Mouse (Mus musculus): ENCODE measurements around the gene Dcaf12.
A peak's percentile ranks its signal among the peaks of the same experiment; 100 is the strongest.

Dcaf12 gene

DNA sequence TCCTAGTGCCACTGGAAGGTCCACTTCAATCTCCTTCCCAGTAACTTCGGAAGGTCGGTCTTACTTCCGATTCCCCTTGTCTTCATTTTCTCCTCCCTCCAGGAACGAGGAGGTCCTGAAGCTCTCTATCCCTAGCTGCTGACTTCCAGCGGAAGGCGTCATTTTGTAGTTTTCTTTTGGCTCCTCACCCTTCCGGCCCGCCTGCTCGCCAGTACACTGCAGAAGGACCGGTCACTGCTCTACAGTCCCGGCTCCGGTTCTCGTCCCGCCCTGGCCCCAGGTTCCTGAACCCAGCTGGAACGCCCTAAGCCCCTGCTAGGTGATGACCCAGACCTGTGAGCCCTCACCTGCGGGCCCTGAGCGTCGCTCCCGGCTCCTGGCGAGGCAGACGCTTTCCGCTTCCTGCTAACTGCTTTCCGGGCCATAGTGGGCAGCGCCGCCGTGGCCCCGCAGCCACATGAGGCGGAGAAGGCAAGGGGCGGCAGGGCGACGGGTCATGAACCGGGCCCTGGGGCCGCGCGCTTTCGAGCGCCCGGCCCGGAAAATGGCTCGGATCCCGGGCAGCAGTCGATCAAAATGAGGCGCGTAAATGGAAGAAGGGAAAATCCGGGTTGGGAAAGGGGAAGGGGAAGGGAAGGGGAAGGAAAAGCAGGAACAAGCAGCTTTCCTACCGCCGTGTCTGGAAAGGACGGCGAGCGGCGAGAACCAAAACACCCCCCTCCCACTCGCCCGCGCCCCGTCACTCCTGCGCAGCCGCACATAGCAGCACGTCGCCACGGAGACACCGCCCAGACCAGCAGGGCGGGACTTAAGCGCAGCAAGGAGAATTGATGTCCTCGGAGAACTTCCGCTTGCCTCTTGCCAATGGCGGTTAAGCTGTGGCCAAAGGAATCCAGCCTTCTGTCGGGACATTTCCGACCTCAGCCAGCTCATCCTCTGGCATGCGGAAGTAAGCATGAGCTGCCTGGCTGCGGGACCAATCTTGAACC lies at the start of gene Dcaf12:
Gene Dcaf12, minus strand, starts transcription at position 749 of the 989 bp plus-strand sequence.
- peak; percentile 90 to 91 for DNase-seq (ENCODE audit: low spot score in 2 of 2)

DNA sequence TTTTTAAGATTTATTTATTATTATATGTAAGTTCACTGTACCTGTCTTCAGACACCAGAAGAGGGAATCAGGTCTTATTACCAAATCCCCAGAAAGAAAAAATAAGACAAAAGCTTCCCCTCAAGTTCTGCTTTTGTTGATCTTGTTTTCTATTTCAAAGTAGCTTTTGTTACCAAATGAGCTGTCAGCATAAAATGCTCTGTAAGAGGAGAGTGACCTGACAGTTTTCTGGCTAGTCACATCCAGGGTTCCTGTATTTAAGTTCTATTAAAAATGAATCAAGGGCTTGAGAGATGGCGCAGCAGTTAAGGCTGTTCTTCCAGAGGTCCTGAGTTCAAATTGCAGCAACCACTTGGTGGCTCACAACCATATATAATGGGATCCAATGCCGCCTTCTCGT lies 46.4 kb upstream of the Dcaf12 start:
- DNase-seq (ENCODE audit: low spot score in 2 of 2): no peak

DNA sequence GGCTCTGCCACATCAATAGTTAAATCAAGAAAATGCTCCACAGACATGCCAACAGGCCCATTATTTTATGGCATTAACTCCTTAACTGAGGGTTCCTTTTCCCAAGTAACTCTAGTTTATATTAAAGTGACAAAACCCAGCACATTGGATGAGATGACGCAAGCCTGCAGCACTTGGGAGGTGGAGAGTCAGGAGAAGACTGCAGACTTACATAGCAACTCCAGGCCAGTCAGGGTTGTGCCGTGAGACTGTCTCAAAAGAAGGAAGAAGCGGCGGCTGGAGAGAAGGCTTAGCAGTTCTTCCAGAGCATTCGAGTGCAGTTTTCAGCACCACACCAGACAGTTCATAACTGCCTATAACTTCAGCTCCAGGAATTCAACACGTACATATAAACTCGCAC lies 44.7 kb upstream of the Dcaf12 start:
- no peak for DNase-seq (ENCODE audit: low spot score in 2 of 2)

DNA sequence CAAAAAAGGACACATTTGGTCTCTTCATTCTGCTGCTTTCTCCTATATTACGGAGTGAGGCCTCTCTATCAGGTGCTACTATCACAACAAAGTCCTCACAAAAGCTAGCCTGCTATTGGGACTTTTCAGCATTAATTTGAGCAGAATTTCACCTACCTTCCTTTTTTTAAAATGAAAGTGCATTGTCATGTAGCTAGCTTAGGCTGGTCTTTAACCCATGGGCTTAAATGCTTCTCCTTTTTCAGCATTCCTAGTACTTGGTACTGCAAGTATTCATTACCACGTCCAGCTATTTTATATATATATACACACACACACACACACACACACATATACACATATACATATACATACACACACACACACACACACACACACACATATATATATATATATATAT lies 44.0 kb upstream of the Dcaf12 start:
- DNase-seq (ENCODE audit: low spot score in 2 of 2): no peak

DNA sequence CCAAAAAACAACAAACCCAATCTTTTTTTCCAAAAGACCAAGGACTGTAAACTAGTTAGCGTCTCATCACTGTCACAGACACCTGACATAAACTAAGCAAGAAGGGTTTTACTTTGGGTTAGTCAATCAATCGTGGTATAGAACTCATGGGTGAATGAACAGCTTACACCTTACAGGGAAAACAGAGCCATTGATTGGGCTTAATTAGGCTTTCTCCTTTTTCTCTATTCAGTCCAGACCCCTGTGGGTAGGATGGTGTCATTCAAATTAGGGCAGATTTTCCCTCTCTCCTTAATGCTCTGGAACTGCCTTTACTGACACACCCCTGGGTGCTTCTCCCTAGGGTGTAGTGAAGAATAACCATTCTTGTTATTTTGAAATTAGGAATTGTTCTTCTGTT lies 42.5 kb upstream of the Dcaf12 start:
- DNase-seq (ENCODE audit: low spot score in 2 of 2): no peak

DNA sequence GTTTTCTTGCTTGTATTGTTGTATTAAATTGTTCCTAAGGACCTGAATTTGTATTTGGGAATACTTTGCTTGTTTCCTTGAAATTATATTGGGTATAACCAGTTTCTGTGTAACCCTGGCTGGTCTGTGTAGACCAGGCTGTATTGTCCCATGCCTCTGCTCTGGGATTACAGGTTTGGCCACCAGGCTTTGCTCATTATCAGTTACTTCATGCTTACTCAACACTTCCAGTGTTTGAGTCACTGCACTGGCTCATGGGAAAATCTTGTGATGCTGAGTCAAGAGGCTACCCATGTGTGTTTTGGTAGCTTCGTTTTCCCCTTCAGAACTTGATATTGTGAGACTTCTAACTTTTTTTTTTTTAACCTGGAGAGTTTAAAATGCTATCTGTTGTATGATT lies 38.6 kb upstream of the Dcaf12 start:
- DNase-seq (ENCODE audit: low spot score in 2 of 2): no peak

DNA sequence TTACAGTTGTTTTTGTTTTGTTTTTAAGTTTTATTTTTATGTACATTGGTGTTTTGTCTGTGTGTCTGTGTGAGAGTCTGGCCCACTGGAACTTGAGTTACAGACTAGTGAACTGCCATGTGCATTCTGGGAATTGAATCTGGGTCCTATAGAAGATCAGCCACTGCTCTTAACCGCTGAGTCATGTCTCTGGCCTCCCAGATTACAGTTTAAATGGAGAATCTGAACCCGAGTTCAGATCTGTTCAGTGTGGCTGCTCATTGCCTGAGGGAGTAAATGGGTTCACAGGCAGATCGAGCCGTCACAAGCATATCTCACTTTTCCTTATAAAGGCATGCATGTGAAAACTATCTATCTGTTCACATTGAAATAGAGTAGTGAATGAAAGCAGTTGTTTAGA lies 38.1 kb upstream of the Dcaf12 start:
- DNase-seq (ENCODE audit: low spot score in 2 of 2): no peak

DNA sequence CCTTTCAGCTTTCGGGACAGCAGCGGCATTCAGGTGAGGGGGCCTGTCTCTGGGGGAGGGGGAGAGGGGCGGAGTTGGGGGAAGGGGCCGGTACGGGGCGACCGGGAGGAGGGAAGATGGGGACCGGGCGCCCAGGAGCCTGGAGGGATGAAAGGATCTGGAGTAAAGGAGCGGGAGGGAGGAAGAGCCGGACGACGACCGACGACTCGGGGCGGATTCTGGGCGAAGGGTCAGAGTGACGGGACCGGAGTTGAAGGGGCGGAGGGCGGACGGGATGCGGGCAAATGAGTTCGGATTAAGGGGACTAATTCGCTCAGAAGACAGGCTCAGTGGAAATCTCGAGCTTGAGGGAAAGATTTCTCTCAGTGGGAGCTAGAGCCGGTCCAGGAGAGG lies 34.5 kb upstream of the Dcaf12 start:
- DNase-seq (ENCODE audit: low spot score in 2 of 2): peak in 1 of 2 experiments; percentile 11

DNA sequence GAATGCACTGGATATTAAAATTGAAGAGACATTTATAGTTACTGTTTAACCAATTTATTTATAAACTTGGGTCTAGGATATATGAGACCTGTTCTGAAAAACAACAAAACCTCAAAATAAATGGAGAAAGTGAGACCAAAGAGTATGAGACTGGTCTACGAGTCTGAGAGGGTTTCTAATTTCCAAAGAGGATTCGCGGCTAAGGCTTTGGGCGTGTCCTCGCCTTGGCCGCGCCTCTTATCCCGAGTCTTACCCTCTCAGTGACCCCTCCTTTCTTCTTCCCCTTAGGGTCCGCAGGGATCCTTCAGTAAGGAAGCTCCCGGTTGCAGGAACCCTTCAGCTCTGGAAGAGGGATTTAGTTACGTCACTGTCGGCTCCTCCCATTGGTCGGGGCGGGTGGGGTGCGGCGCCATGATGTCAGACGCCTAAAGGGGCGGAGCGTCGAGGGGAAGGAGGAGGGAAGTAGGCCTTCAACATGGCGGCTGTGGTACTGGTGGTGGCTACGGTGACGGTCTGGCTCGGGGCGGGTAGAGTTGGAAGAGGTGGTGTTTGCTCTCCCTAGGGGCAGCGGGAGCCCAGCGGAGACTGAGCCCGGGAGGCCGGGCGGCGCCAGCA lies 34.0 kb upstream of the Dcaf12 start, which contains the start of gene Ubap1:
Gene Ubap1, plus strand, starts transcription at position 413 of the 615 bp plus-strand sequence.
- peak; percentile 83 to 88 for DNase-seq (ENCODE audit: low spot score in 2 of 2)

DNA sequence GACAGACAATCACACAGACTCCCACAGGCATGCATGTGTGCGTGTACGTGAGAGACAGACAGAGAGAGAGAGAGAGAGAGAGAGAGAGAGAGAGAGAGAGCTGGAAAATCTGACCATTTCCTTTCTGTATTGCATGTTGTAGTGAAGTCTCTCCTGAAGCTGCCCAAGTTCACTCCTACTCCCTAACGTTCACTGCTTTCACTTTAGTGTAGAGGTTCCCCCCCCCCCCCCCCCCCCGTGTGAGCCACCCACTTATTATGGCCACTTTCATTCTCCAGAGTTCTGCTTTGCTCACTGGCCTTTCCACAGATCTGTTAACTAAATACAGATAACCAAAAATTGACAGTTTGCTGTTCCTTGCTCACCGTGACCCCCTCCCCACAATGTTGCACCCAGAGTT lies 33.1 kb upstream of the Dcaf12 start:
- peak; percentile 10 to 23 for DNase-seq (ENCODE audit: low spot score in 2 of 2)

DNA sequence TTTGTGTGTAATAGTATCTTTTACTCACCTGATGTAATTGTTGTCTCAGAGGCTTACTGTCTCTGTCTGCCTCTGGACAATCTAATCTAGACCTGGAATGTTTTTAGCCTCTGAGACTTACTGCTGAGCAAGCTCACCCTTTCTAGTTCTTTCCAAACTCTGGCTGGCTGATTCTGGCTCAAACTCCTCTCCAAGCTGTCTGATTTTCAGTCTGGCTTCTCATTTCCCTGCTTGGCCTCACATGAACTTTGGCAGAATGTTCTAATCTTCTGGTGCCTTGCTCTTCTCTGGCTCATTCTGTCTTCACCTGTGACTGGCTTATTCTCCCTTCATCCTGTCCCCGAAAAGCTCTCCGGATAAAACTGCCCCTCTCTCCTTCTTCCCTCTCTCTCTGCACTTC lies 31.3 kb upstream of the Dcaf12 start:
- DNase-seq (ENCODE audit: low spot score in 2 of 2): no peak

DNA sequence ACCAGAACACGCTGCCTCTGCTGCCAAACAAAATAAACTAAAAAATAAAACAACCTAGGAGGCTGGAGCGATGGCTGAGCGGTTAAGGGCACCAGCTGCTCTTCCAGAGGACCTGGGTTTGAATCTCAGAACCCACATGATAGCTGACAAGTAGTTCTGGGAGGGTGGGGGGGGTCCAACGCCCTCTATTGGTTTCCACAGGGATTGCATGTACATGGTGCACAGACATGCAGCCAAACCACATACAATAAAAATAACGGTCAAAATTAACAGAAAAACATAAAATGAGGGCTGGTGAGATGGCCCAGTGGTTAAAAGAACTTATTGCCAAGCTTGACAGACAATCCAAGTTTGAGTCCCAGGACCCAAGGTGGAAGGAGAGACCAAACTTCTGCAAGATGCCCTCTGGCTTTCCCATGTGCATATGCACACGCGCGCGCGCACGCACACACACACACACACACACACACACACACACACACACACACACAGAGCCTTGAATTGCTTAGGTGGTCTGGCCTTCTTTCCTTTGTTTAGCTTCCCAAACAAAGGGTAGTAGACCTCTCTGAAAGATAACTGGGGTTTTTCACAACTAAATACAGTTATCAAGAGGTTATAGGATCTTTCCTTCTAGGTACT lies 26.3 kb upstream of the Dcaf12 start:
- no peak for DNase-seq (ENCODE audit: low spot score in 2 of 2)

DNA sequence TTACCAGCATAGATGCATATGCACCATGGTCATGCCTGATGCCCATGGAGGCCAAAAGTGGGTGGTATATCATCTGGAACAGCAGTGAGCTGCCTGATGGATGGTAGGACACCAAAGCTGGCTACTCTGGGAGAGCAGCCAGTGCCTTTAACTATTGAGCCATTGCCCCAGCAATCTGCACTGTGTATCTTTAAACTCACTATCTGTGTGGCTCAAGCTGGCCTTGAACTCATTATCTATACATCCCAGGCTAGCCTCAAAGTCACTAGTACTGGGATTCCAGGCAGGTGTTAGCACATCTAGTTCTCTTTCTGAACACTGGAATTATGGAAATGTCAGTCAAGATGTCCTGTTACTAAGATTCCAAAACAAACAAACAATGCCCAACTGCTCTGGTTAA lies 21.9 kb upstream of the Dcaf12 start:
- no peak for DNase-seq (ENCODE audit: low spot score in 2 of 2)

DNA sequence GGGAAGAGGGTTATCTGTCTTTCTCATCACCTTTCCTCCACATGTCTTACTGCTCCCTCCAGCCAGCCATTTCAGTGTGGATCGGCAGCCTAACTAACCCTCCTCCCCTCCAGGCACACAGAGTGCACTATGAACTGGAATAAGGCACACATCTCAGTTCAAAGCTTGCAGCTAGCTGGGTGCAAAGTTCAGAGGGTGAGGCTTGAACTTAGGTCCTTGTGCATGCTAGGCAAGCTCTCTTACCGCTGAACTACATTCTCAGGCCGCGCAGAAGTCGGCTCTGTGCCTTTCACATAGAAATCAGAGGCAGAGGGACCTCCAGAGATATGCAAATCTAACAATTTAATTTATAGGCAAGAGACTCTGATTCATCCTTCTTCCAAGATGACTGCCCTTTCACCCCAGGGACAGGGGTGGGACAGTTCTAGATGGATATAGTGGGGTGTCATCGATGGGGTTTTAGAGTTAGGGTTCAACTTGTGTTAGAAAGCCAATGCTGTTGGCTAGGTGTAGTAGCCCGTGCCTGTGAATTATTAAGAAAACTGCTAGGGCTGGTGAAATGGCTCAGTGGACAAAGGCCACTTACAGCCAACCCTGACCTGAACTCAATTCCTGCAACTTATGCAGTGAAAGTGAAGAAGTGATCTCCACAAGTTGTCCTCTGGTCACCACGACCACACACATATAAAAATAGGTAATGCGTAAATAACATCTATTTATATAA lies 17.2 kb upstream of the Dcaf12 start:
- no peak for DNase-seq (ENCODE audit: low spot score in 2 of 2)

DNA sequence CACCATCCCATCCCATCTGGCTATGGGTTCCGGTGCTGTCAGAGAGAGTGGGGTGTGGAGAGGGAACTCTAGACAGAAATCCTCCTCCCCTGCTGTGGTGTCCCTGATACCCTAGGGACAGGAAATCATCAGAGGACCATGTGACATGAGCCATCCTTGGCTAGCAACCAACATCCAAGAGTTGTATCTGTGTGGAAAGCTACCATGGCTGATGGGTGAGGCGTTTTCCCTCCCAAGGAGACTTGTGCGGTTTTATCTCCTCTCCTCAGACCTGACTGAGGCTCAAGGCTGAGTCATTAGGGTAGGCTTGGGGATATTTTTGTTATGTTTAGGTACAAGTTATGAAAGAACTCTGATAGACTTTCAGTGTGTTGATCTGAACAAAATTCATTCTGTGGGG lies 16.4 kb upstream of the Dcaf12 start:
- DNase-seq (ENCODE audit: low spot score in 2 of 2): no peak

DNA sequence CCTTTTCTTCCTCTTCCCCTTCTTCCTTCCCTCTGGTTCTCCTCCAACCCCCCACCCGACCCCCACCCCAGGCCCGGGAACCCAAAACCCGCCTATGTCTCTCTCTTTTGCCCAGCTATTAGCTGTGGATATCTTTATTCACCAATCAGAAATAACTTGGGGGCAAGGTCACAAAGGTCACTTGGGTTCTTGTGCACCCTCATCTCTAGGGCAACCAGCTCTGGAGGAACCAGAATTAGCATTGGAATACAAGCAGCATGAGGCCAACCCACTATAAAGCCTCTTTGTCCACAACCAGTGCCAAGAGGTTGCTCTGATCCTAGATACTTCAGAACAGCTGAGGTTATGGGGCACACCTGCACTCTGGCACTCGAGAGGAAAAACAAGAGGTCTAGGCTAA lies 14.8 kb upstream of the Dcaf12 start:
- no peak for DNase-seq (ENCODE audit: low spot score in 2 of 2)

DNA sequence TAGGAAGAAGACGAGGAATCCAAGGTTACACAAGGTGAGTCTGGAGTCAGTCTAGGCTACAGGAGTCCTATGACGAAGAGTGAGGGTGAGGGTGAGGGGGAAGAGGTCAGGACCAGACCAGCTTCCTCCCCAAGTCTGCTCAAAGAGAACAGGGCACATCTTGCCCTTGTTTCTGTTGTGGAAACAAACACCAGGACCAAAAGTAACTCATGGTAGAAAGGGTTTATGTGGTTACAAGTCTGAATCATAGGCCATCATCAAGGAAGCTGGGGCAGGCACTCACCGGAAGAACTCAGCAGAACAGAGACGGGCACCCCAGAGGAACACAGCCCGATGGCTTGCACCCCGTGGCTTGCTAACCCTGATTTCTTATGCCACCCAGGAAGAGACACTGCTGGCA lies 12.2 kb upstream of the Dcaf12 start:
- no peak for DNase-seq (ENCODE audit: low spot score in 2 of 2)

DNA sequence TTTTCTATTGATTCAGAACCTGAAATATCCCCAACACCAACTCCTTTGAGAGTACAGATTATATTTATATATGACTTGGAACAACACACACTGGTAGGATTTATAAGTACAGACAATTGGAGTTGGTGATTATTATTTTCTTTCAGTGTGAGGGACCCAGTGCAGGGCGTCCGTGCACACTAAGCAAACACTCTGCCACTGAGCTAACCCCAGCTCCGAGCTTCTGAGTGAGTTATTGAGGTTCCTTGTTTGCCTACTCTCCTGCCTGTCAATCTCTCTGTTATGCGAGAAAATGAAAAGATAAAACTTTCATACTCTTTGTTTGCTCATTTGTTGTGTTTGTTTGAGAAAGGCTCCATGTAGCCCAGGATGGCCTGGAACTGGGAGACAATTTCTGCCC lies 6.3 kb upstream of the Dcaf12 start:
- no peak for DNase-seq (ENCODE audit: low spot score in 2 of 2)

DNA sequence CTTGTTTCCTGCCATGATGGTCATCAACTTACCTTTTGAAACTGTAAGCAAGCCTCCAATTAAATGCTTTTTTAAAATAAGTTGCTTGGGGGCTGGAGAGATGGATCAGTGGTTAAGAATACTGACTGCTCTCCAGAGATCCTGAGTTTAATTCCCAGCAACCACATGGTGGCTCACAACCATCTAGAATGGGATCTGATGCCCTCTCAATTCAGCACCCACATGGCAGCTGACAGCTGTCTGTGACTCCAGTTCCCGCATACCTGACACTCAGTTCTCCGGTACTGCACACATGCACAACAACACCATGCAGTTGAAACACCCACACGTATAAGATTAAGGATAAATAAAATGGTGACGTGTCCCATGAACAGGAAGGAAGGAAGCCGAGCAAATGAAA lies 3.6 kb upstream of the Dcaf12 start:
- DNase-seq (ENCODE audit: low spot score in 2 of 2): no peak

DNA sequence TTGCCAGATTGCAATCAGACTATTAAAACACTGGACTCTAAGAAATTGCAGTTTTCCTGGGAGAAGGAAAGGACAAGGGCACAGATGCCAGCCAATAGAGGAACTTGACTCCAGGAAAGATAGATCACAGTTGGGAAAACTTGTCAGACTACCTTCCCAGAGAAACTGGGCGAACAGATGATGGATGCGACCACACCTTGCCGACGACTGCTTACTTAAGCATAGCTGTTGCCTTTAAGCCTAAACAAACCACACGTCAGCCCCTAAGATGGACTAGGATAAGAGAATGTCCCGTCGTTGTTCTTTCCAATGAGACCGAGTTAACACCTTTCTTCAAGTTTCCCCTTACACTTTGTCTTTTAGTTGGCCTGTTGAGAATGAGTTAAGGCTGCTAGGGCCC lies 484 bp upstream of the Dcaf12 start:
- no peak for DNase-seq (ENCODE audit: low spot score in 2 of 2)

DNA sequence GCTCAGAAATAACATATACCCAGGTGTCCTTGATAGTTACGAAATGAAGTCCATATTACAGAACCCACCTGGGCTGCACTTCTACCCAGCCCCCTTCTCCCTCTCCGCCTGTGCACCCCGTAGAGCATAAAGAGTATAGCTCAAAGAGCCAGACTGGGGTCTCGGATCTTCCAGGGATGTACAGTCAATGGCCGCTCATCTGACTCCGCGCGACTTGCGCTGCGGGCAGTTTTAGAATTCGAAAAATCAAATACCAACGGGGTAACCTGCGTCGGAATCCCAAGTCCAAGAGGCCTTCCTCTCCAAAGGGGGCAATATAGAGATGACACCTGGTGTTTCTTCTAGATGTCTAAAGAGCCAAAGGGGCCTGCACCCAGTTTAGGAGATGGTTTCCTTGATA lies 967 bp downstream of the Dcaf12 start:
- no peak for DNase-seq (ENCODE audit: low spot score in 2 of 2)
